Mouse (Mus musculus): Measurements from ENCODE around the gene Fgfr2. TPM values are rescaled to one million over a fixed set of nuclear protein-coding genes. Genes with fewer than 3 reads are reported as not detected.

Gene Fgfr2
- polyA plus RNA-seq, 1 experiment from 2014 or later: 92.0 TPM

DNA sequence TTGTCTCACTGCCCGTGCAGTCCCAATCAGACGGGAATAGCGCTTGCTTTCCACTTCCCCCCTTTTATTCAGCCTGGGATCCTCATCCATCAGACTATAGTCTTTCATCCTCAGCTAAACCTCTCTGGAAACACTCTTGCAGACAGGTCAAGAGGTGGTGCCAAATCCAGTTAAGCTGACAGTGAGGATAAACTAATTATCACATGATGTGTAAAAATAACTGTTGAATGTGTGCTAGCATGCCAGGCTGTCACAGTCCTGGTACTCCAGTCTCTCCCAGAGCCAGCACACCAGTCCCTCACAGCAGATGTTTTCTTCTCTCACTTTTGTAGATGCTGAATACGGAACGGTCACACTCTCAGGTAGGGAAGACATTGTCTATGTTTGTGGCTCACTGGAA is 1900.1 kb downstream of the Fgfr2 start:
- no peak for ATAC-seq (ENCODE audit: low FRiP score)
- WGBS: 80% methylated on average over 5 of the region's 5 CpGs
- no peak overlapping the region for H3K9ac ChIP-seq (ENCODE audit: low read length)

GRCm38 (mm10) chr7:131187996-131188395 is 1935.2 kb downstream of the Fgfr2 start:
- ATAC-seq (ENCODE audit: low FRiP score): no peak
- no peak for DNase-seq (ENCODE audit: low spot score, missing footprints)
- Histone ChIP-seq H3K9ac (ENCODE audit: low read length) (no peak overlapping the region), H3K9me3 (ENCODE audit: control insufficient read depth, low read length) (no peaks in the 10 kb centered on the region), H3K4me3 (ENCODE audit: low read depth, low read length) (no peak overlapping the region), H3K27ac (ENCODE audit: low read depth, low read length) (no peak overlapping the region), H3K4me2 (no peak overlapping the region), H3K36me3 (ENCODE audit: control insufficient read depth, insufficient read depth, low read length) (no peaks in the 10 kb centered on the region), H3K4me1 (ENCODE audit: control insufficient read depth, insufficient read depth, low read length) (no peaks in the 10 kb centered on the region), H3K27me3 (ENCODE audit: control insufficient read depth, insufficient read depth, low read length) (no peaks in the 10 kb centered on the region)
- 96% methylated on average over 14 of the region's 14 CpGs for WGBS

More for the DNA sequence above, 1900.1 kb downstream of the Fgfr2 start:
- Histone ChIP-seq H3K27me3 (ENCODE audit: control insufficient read depth, insufficient read depth, low read length) (no peaks in the 10 kb centered on the region), H3K36me3 (ENCODE audit: control insufficient read depth, insufficient read depth, low read length) (no peaks in the 10 kb centered on the region), H3K9me3 (ENCODE audit: control insufficient read depth, low read length) (no peaks in the 10 kb centered on the region), H3K4me1 (ENCODE audit: control insufficient read depth, insufficient read depth, low read length) (no peaks in the 10 kb centered on the region), H3K27ac (ENCODE audit: low read depth, low read length) (no peak overlapping the region), H3K4me3 (ENCODE audit: low read depth, low read length) (no peak overlapping the region), H3K4me2 (no peak overlapping the region)
- no peak for DNase-seq (ENCODE audit: low spot score, missing footprints)

DNA sequence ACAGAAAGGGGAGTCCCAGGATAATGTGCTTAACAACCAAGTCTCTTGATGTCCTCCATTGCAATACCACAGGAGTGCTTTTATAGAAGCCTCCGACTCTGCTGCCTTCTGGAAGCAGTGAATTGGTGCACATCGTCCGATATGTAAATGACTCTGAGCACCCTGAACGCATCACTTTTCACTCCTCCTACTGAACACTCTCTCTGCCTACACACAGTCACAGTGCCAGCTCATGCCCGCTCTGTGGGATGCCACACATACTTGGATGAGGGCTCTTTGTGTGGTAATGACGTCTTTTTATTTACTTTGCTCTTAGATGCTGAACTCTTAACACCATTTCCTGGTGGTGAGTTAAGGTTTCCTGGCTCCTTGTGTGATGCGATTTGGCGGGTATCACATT is 1936.1 kb downstream of the Fgfr2 start:
- Histone ChIP-seq H3K9me3 (ENCODE audit: control insufficient read depth, low read length) (no peaks in the 10 kb centered on the region), H3K9ac (ENCODE audit: low read length) (no peak overlapping the region), H3K4me1 (ENCODE audit: control insufficient read depth, insufficient read depth, low read length) (no peaks in the 10 kb centered on the region), H3K27ac (ENCODE audit: low read depth, low read length) (no peak overlapping the region), H3K4me3 (ENCODE audit: low read depth, low read length) (no peak overlapping the region), H3K4me2 (no peak overlapping the region), H3K36me3 (ENCODE audit: control insufficient read depth, insufficient read depth, low read length) (no peaks in the 10 kb centered on the region), H3K27me3 (ENCODE audit: control insufficient read depth, insufficient read depth, low read length) (no peaks in the 10 kb centered on the region)
- DNase-seq (ENCODE audit: low spot score, missing footprints): no peak
- WGBS: 80% methylated on average over 8 of the region's 8 CpGs
- ATAC-seq (ENCODE audit: low FRiP score): no peak

DNA sequence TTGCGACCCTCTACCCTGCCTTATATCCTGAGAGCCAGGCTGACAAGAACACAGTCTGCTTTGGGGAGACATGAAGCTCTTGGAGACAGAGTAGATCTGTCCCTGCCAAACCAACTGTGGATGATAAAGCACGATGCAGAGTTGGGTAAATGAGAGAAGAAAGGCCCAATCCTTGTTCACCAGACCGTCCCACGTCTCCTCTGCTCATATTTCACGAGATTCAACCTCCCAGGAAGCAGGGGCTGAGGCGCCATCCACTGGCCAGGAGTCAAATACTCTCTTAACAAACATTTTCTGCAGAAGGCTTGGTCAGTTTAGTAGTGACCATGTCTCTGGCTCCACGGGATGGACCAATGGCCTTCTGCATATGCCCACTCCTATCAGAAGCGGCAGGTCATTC is 1938.8 kb downstream of the Fgfr2 start:
- no peak overlapping the region for H3K4me2 ChIP-seq
- H3K9ac ChIP-seq (ENCODE audit: low read length): no peak overlapping the region
- DNase-seq (ENCODE audit: low spot score, missing footprints) (no peak), ATAC-seq (ENCODE audit: low FRiP score) (no peak)
- no peaks in the 10 kb centered on the region for H3K4me1 ChIP-seq (ENCODE audit: control insufficient read depth, insufficient read depth, low read length)
- H3K36me3 ChIP-seq (ENCODE audit: control insufficient read depth, insufficient read depth, low read length): no peaks in the 10 kb centered on the region
- H3K4me3 ChIP-seq (ENCODE audit: low read depth, low read length): no peak overlapping the region
- H3K9me3 ChIP-seq (ENCODE audit: control insufficient read depth, low read length): no peaks in the 10 kb centered on the region
- H3K27ac ChIP-seq (ENCODE audit: low read depth, low read length): no peak overlapping the region
- WGBS: 73% methylated on average over 8 of the region's 8 CpGs
- no peaks in the 10 kb centered on the region for H3K27me3 ChIP-seq (ENCODE audit: control insufficient read depth, insufficient read depth, low read length)

- WGBS: 37% methylated on average over 4 of the region's 4 CpGs
- no peak overlapping the region for H3K4me3 ChIP-seq (ENCODE audit: low read depth, low read length)
- H3K27ac ChIP-seq (ENCODE audit: low read depth, low read length): no peak overlapping the region
- H3K9me3 ChIP-seq (ENCODE audit: control insufficient read depth, low read length): no peaks in the 10 kb centered on the region
- H3K9ac ChIP-seq (ENCODE audit: low read length): no peak overlapping the region
- no peaks in the 10 kb centered on the region for H3K4me1 ChIP-seq (ENCODE audit: control insufficient read depth, insufficient read depth, low read length)
- ATAC-seq (ENCODE audit: low FRiP score) (no peak), DNase-seq (ENCODE audit: low spot score, missing footprints) (peak; percentile 84)
- H3K27me3 ChIP-seq (ENCODE audit: control insufficient read depth, insufficient read depth, low read length): no peaks in the 10 kb centered on the region
- no peaks in the 10 kb centered on the region for H3K36me3 ChIP-seq (ENCODE audit: control insufficient read depth, insufficient read depth, low read length)
- H3K4me2 ChIP-seq: no peak overlapping the region
These were observed 1940.5 kb downstream of the Fgfr2 start for GRCm38 (mm10) chr7:131182685-131183084.

DNA sequence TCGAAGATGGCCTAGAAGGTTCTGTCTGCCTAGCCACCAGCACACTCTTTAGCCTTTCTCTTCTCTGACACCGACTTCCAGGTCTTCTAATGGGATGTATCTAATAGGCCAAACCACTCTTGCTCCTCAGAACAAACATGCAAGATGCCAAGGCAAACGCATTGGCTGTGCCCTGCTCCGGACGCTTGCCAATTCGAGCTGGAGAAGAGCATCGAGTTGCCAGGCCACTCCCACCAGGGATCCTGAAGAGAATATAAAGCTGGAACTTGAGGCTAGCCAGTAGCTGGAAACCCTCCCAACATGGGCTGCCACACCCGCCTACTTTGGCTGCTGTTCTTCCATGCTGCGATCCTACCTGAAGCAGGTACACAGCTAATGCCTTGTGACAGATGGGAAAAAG is 1949.0 kb downstream of the Fgfr2 start, which contains the start of gene 5430419D17Rik:
TSS of gene 5430419D17Rik (plus strand) at position 282 of the 400 bp plus-strand sequence.
- no peaks in the 10 kb centered on the region for H3K4me1 ChIP-seq (ENCODE audit: control insufficient read depth, insufficient read depth, low read length)
- WGBS: 89% methylated on average over 9 of the region's 9 CpGs
- H3K4me2 ChIP-seq: no peak within 1 kb of the TSS
- ATAC-seq (ENCODE audit: low FRiP score) (no peak), DNase-seq (ENCODE audit: low spot score, missing footprints) (no peak)
- H3K27me3 ChIP-seq (ENCODE audit: control insufficient read depth, insufficient read depth, low read length): no peaks in the 10 kb centered on the region
- H3K36me3 ChIP-seq (ENCODE audit: control insufficient read depth, insufficient read depth, low read length): no peaks in the 10 kb centered on the region
- H3K9ac ChIP-seq (ENCODE audit: low read length): no peak within 1 kb of the TSS
- no peak within 1 kb of the TSS for H3K27ac ChIP-seq (ENCODE audit: low read depth, low read length)
- no peaks in the 10 kb centered on the region for H3K9me3 ChIP-seq (ENCODE audit: control insufficient read depth, low read length)
- no peak within 1 kb of the TSS for H3K4me3 ChIP-seq (ENCODE audit: low read depth, low read length)

GRCm38 (mm10) chr7:131169099-131169498 is 1954.1 kb downstream of the Fgfr2 start:
- whole genome bisulfite sequencing: 76% methylated on average over 2 of the region's 2 CpGs
- H3K4me3 ChIP-seq (ENCODE audit: low read depth, low read length): no peak overlapping the region
- DNase-seq (ENCODE audit: low spot score, missing footprints): no peak

DNA sequence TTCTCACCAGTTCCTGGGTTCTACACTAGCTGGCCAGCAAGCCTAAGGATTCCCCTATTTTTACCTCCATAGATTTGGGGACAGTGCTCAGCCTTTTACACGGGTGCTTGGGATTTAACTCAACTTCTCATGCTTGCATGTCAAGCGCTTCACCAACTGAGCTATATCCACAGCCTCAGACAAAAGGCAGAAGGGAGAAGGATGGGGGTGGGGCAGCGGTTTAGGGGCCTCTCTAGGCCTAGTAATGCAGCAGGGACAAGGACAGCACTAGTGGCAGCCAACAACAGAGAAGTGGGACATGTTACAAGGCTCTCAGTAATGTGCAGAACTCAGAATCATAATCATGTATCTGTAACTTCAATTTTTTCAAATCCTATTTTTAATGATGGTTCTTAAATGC is 1955.4 kb downstream of the Fgfr2 start:
- 68% methylated on average over 3 of the region's 3 CpGs for WGBS
- Histone ChIP-seq H3K4me2 (no peak overlapping the region), H3K27me3 (ENCODE audit: control insufficient read depth, insufficient read depth, low read length) (no peaks in the 10 kb centered on the region), H3K4me3 (ENCODE audit: low read depth, low read length) (no peak overlapping the region), H3K36me3 (ENCODE audit: control insufficient read depth, insufficient read depth, low read length) (no peaks in the 10 kb centered on the region), H3K9ac (ENCODE audit: low read length) (no peak overlapping the region), H3K9me3 (ENCODE audit: control insufficient read depth, low read length) (no peaks in the 10 kb centered on the region), H3K27ac (ENCODE audit: low read depth, low read length) (no peak overlapping the region), H3K4me1 (ENCODE audit: control insufficient read depth, insufficient read depth, low read length) (no peaks in the 10 kb centered on the region)
- DNase-seq (ENCODE audit: low spot score, missing footprints) (no peak), ATAC-seq (ENCODE audit: low FRiP score) (no peak)

More at GRCm38 (mm10) chr7:131169099-131169498, 1954.1 kb downstream of the Fgfr2 start:
- Histone ChIP-seq H3K27ac (ENCODE audit: low read depth, low read length) (no peak overlapping the region), H3K27me3 (ENCODE audit: control insufficient read depth, insufficient read depth, low read length) (no peaks in the 10 kb centered on the region), H3K9me3 (ENCODE audit: control insufficient read depth, low read length) (no peaks in the 10 kb centered on the region), H3K4me1 (ENCODE audit: control insufficient read depth, insufficient read depth, low read length) (no peaks in the 10 kb centered on the region), H3K9ac (ENCODE audit: low read length) (no peak overlapping the region), H3K36me3 (ENCODE audit: control insufficient read depth, insufficient read depth, low read length) (no peaks in the 10 kb centered on the region), H3K4me2 (no peak overlapping the region)
- no peak for ATAC-seq (ENCODE audit: low FRiP score)

DNA sequence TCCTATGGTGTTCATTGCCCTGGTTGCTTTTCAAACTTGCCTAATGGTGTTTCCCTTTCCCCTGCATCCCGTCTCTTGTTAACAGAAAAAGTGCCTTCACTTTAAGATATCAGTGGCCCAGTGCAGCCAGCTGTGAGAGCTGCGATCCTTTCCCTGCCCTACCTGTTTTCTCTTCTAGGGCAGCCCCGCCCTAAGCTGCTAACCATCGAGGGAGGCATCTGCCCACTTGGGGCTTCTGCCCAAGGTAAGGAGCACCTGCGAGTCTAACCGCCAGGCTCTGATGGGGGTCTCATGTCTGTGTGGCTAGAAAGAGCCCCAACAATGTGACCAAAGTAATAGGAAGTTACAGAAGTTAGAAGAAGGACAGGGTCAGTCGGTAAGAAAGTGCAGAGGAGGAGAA is 1960.9 kb downstream of the Fgfr2 start:
- 76% methylated on average over 7 of the region's 7 CpGs for WGBS

GRCm38 (mm10) chr7:131153044-131153443 is 1970.1 kb downstream of the Fgfr2 start:
- Histone ChIP-seq H3K36me3 (ENCODE audit: control insufficient read depth, insufficient read depth, low read length) (no peaks in the 10 kb centered on the region), H3K27ac (ENCODE audit: low read depth, low read length) (no peak overlapping the region), H3K4me2 (no peak overlapping the region), H3K4me1 (ENCODE audit: control insufficient read depth, insufficient read depth, low read length) (no peaks in the 10 kb centered on the region), H3K9ac (ENCODE audit: low read length) (no peak overlapping the region), H3K27me3 (ENCODE audit: control insufficient read depth, insufficient read depth, low read length) (no peaks in the 10 kb centered on the region), H3K9me3 (ENCODE audit: control insufficient read depth, low read length) (no peaks in the 10 kb centered on the region), H3K4me3 (ENCODE audit: low read depth, low read length) (no peak overlapping the region)
- ATAC-seq (ENCODE audit: low FRiP score) (no peak), DNase-seq (ENCODE audit: low spot score, missing footprints) (no peak)
- 88% methylated on average over 5 of the region's 5 CpGs for WGBS

More for the DNA sequence above, 1960.9 kb downstream of the Fgfr2 start:
- H3K27me3 ChIP-seq (ENCODE audit: control insufficient read depth, insufficient read depth, low read length): no peaks in the 10 kb centered on the region
- no peak overlapping the region for H3K9ac ChIP-seq (ENCODE audit: low read length)
- H3K9me3 ChIP-seq (ENCODE audit: control insufficient read depth, low read length): no peaks in the 10 kb centered on the region
- no peak overlapping the region for H3K4me2 ChIP-seq
- H3K36me3 ChIP-seq (ENCODE audit: control insufficient read depth, insufficient read depth, low read length): no peaks in the 10 kb centered on the region
- no peaks in the 10 kb centered on the region for H3K4me1 ChIP-seq (ENCODE audit: control insufficient read depth, insufficient read depth, low read length)
- DNase-seq (ENCODE audit: low spot score, missing footprints) (no peak), ATAC-seq (ENCODE audit: low FRiP score) (no peak)
- H3K27ac ChIP-seq (ENCODE audit: low read depth, low read length): no peak overlapping the region
- no peak overlapping the region for H3K4me3 ChIP-seq (ENCODE audit: low read depth, low read length)
